Mouse (Mus musculus) embryonic stem cell, embryonic (primary cell): ENCODE measurements at regions not wholly inside any gene's neighbourhood (a gene's known extent, or its start where the extent isn't known, plus 50 kb on each side); places are given as distances from the start of the nearest gene placed in this dataset.

Experiments
- CTCF ChIA-PET, 4 experiments: fragments of 300-600 bp in 2 of 4; fragments of 350-600 bp in 2 of 4; sonication (Branson Sonifier 250); formaldehyde crosslinking; loops; one replicate each; lab custom pipeline; 2022; ENCODE audit warnings: inconsistent platforms in 2 of 4; lab: Charles Lee
- POLR2A ChIA-PET, 4 experiments: fragments of 300-600 bp in 2 of 4; fragments of 350-600 bp in 2 of 4; sonication (Branson Sonifier 250); formaldehyde crosslinking; loops; one replicate each; lab custom pipeline; 2022; ENCODE audit warnings: antibody characterized with exemption in 4 of 4, inconsistent platforms in 1 of 4; lab: Charles Lee

DNA sequence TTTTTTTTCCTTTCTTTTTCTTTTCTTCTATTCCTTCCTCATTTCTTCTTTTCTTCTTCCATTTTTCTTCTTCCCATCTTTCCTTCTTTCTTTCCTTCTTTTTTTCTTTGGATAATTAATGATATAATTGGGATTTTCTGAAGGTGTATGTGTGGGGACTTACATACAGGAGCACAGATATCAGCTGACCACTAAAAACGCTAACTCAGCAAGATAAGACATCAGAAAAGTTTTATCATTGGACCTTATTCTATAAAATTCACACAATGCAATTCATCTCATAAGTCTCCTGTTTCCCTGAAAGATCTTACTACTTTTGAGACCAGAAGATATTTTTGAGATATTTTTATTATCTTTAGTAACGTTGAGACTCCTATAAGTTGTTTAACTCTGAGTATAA lies 144.8 kb upstream of the Vmn2r99 start:
- POLR2A ChIA-PET = interaction anchor here in 1 of 4 experiments (0.7 kb wide), 1 partner anchor 17 kb away, joined by 3 read pairs; no protein-coding TSS in a partner anchor
- CTCF ChIA-PET = no interaction called here

DNA sequence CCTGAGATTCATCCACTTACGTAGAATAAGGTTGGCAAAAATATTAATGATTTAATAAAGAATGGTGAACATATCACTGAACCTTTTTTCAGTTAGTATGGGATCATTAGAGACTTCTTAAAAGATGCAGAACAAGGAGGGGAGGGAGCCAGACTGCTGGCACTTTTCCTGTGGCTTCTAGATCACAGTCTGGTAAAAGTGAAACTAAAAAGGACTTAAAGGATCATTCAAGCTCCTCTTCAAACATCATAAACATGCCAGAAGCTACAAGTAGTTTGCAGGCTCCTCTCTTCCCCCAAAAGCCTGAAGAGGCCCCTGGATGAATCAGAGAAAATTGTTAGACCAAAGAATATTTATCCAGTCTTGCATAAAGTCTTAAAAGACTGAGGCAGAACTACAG lies 135.2 kb upstream of the Vmn2r99 start:
- ChIA-PET CTCF (no interaction called here), POLR2A (no interaction called here)
